Mouse (Mus musculus) liver, embryonic 11.5 days (tissue): ENCODE data around the gene Pld3. TPM values are rescaled to one million over a fixed set of nuclear protein-coding genes. Genes with fewer than 3 reads are reported as not detected.
"Not testable (repeated sequence)": the region's sequence is repeated elsewhere in the genome, so short reads cannot be mapped to it uniquely, and the experiment has no call there.

Experiments
- ATAC-seq: fragments of 200-750 bp; cut with Nextera tagmentation; replicated peaks from 2 replicates; pipeline ENCODE4 v1.8.0; 2017; ENCODE audit warnings: moderate number of reproducible peaks, mild to moderate bottlenecking, moderate TSS enrichment, moderate library complexity; ENCODE audit not compliant: low FRiP score
- DNase-seq: peaks from one replicate; pipeline ENCODE4 v3.0.0-alpha.2; 2017; ENCODE audit warnings: low spot score
- H3K27ac ChIP-seq: fragments of 300-500 bp; sonication (generic); 2 replicates; pipeline ENCODE4 v1.5.1; 2014; ENCODE audit warnings: mild to moderate bottlenecking, low read depth, low read length, control low read depth
- H3K27me3 ChIP-seq: fragments of 300-500 bp; sonication (generic); replicated peaks from 2 replicates; pipeline ENCODE4 v1.6.1; 2014; ENCODE audit warnings: low read length, mixed read lengths; ENCODE audit not compliant: control insufficient read depth, insufficient read depth
- H3K36me3 ChIP-seq: fragments of 300-500 bp; sonication (generic); 2 replicates; pipeline ENCODE4 v1.6.1; 2014; ENCODE audit warnings: mild to moderate bottlenecking, low read length, moderate library complexity, mixed read lengths; ENCODE audit not compliant: control insufficient read depth, insufficient read depth
- H3K4me1 ChIP-seq: fragments of 300-500 bp; sonication (generic); replicated peaks from 2 replicates; pipeline ENCODE4 v1.6.1; 2014; ENCODE audit warnings: low read length, mixed read lengths; ENCODE audit not compliant: control insufficient read depth, insufficient read depth
- H3K4me2 ChIP-seq: fragments of 300-500 bp; sonication (generic); 2 replicates; pipeline ENCODE4 v1.6.1; 2014; ENCODE audit warnings: mild to moderate bottlenecking, control low read depth, moderate library complexity
- H3K4me3 ChIP-seq: fragments of 300-500 bp; sonication (generic); 2 replicates; pipeline ENCODE4 v1.5.1; 2014; ENCODE audit warnings: low read depth, low read length, control low read depth
- H3K9ac ChIP-seq: fragments of 300-500 bp; sonication (generic); 2 replicates; pipeline ENCODE4 v1.6.1; 2014; ENCODE audit warnings: low read depth, low read length, control low read depth
- H3K9me3 ChIP-seq: fragments of 300-500 bp; sonication (generic); 2 replicates; pipeline ENCODE4 v1.6.1; 2016; ENCODE audit warnings: low read length, inconsistent platforms, mixed read lengths; ENCODE audit not compliant: control insufficient read depth
- WGBS: fragments of 180-500 bp; shearing (Covaris S2); extraction: QIAGEN DNeasy Blood & Tissue Kit; methylation state at CpG from one replicate; pipeline ENCODE4 v1.1.7; 2014; 5-methylcytosine and 5-hydroxymethylcytosine counted together
- polyA plus RNA-seq: library from polyadenylated mRNA; unstranded; fragments of >200 nt; fragmentation: Nextera tagmentation; extraction: Ambion mirVana; gene quantifications from 2 replicates; pipeline ENCODE4 v1.2.1, GENCODE M21; 2014

The Pld3 gene
- polyA plus RNA-seq, 1 experiment from 2014 or later = 44.4 TPM

DNA sequence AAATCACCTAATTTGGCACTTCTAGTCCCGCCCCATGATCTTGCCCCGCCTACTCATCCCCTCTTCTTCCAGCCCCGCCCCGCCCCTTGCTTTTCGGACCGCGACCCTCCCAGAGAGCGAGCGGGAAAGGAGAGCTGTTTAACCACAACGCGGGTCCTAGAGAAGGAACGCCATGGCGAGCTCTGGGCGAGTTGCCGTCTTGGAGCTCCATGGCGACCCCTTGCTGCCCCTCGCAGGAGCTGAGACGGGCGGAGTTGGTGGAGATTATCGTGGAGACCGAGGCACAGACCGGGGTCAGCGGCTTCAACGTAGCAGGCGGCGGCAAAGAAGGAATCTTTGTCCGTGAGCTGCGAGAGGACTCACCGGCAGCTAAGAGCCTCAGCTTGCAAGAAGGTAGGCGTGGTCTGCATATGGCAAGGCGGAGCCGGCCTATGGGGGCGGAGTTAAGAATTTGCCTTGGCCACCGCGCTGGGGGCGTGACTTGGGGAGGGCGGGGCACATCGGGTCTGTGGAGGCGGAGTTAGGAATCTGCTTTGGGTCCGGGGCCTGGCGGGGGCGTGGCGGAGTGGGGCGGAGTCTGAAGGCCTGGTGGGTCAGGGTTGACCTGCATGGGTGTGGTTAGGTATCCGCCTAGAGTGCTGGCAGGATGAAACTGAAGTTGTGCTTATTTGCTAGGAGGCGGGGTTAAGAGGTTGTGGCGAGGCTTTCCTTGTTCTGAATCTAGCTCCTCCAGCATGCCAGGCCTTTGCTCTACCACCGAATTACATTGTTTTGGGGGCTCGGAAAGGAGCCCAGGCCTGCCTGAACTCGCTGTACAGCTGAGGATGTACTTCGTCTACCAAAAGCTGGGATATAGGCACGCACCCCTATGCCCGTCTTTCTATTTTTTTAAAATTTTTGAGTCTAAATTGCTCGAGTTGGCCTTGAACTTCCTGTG, 45.0 kb downstream of the Pld3 start:
- H3K4me3 ChIP-seq = peak overlapping the region; percentile 68
- H3K4me1 ChIP-seq = peaks cover 7% of the 10 kb centered on the region
- peak overlapping the region; percentile 80 for H3K4me2 ChIP-seq
- H3K27ac ChIP-seq = peak overlapping the region; percentile 99
- peak overlapping the region; percentile 76 for H3K9ac ChIP-seq
- no peaks in the 10 kb centered on the region for H3K27me3 ChIP-seq
- DNase-seq = peak; percentile 100
- H3K9me3 ChIP-seq = no peaks in the 10 kb centered on the region
- WGBS = under 1% methylated on average over 54 of the region's 54 CpGs
- no peaks in the 10 kb centered on the region for H3K36me3 ChIP-seq
- ATAC-seq = peak; percentile 93

DNA sequence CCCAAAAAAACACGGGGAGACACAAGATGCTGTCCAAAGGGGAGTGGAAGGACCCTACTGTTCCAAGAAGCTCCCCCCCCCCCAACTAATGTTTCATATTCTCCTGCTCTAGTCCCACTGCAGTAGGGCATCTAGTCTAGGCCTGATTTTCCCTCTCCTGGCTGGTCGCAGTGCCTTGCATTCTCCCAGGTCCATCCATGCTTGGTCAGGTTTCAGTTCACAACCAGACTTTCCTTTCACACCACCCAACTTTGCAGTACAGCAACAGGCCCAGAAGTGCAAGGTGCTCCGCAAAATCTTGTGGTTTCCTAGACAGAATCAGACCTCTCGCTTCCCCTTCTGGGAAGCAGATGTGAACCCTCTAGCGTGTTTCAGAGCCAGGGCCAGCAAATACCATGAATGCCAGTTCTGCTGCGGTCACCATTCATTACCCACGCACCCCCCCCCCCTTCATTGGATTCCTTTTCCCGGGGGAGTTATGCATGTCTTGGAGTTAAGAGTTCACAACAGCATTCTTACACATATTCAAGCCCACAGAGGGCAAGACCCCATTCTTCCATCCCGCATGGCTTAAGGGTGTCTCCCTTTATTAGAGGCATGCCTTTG, 46.1 kb downstream of the Pld3 start:
- 49% methylated on average over 9 of the region's 9 CpGs for whole genome bisulfite sequencing
- no peak for ATAC-seq

GRCm38 (mm10) chr7:27501620-27502019, 51.4 kb downstream of the Pld3 start:
- H3K4me3 ChIP-seq = no peak overlapping the region
- no peaks in the 10 kb centered on the region for H3K36me3 ChIP-seq
- no peak overlapping the region for H3K27ac ChIP-seq
- H3K9me3 ChIP-seq = no peaks in the 10 kb centered on the region
- no peak overlapping the region for H3K9ac ChIP-seq
- DNase-seq = no peak
- no peaks in the 10 kb centered on the region for H3K27me3 ChIP-seq
- H3K4me2 ChIP-seq = no peak overlapping the region
- 59% methylated on average over 4 of the region's 4 CpGs for WGBS
- peaks cover 6% of the 10 kb centered on the region for H3K4me1 ChIP-seq
- no peak for ATAC-seq

More for the DNA sequence above, 46.1 kb downstream of the Pld3 start:
- Histone ChIP-seq H3K4me2 (peak overlapping the region; percentile 80), H3K9me3 (no peaks in the 10 kb centered on the region), H3K9ac (peak overlapping the region; percentile 54), H3K36me3 (no peaks in the 10 kb centered on the region), H3K27me3 (no peaks in the 10 kb centered on the region), H3K27ac (peak overlapping the region; percentile 99), H3K4me1 (peaks cover 7% of the 10 kb centered on the region), H3K4me3 (peak overlapping the region; percentile 68)
- no peak for DNase-seq

- H3K4me2 ChIP-seq = no peak within 1 kb of the TSS
- no peak for DNase-seq
- WGBS = 53% methylated on average over 3 of the region's 3 CpGs
Measured at GRCm38 (mm10) chr7:27499036-27499435, 54.0 kb downstream of the Pld3 start, which contains the start of gene Prx. TSS of gene Prx (plus strand) at chr7:27499324.

GRCm38 (mm10) chr7:27494659-27495367, 58.2 kb downstream of the Pld3 start:
- not testable (repeated sequence) for H3K36me3 ChIP-seq, H3K9me3 ChIP-seq, H3K27ac ChIP-seq, H3K4me3 ChIP-seq, ATAC-seq, DNase-seq, H3K27me3 ChIP-seq, H3K9ac ChIP-seq, H3K4me2 ChIP-seq
- WGBS = 82% methylated on average over 9 of the region's 9 CpGs
- H3K4me1 ChIP-seq = peaks cover 24% of the 10 kb centered on the region

More at GRCm38 (mm10) chr7:27499036-27499435, 54.0 kb downstream of the Pld3 start, which contains the start of gene Prx:
- Histone ChIP-seq H3K4me3 (no peak within 1 kb of the TSS), H3K27me3 (no peaks in the 10 kb centered on the region), H3K9ac (no peak within 1 kb of the TSS), H3K36me3 (no peaks in the 10 kb centered on the region), H3K4me1 (peaks cover 6% of the 10 kb centered on the region), H3K27ac (no peak within 1 kb of the TSS), H3K9me3 (no peaks in the 10 kb centered on the region)
- ATAC-seq = no peak

- H3K36me3 ChIP-seq = peaks cover 8% of the 10 kb centered on the region; the same call in 1 of the 2 replicates
- H3K9me3 ChIP-seq = no peaks in the 10 kb centered on the region
- ATAC-seq (no peak), DNase-seq (no peak)
- H3K4me2 ChIP-seq = no peak overlapping the region
- WGBS = 86% methylated on average over 5 of the region's 5 CpGs
- no peaks in the 10 kb centered on the region for H3K27me3 ChIP-seq
- no peak overlapping the region for H3K9ac ChIP-seq
- H3K4me1 ChIP-seq = peaks cover 36% of the 10 kb centered on the region
- H3K27ac ChIP-seq = no peak overlapping the region
- no peak overlapping the region for H3K4me3 ChIP-seq
Measured at GRCm38 (mm10) chr7:27493450-27493849, 59.6 kb downstream of the Pld3 start.

- Histone ChIP-seq H3K27me3 (no peaks in the 10 kb centered on the region), H3K27ac (no peak overlapping the region), H3K36me3 (peaks cover 8% of the 10 kb centered on the region; the same call in 1 of the 2 replicates), H3K4me3 (no peak overlapping the region), H3K9me3 (no peaks in the 10 kb centered on the region), H3K9ac (no peak overlapping the region), H3K4me1 (peaks cover 41% of the 10 kb centered on the region), H3K4me2 (no peak overlapping the region)
- WGBS = 56% methylated on average over 3 of the region's 3 CpGs
- DNase-seq (no peak), ATAC-seq (no peak)
Measured at GRCm38 (mm10) chr7:27493022-27493421, 60.0 kb downstream of the Pld3 start.

DNA sequence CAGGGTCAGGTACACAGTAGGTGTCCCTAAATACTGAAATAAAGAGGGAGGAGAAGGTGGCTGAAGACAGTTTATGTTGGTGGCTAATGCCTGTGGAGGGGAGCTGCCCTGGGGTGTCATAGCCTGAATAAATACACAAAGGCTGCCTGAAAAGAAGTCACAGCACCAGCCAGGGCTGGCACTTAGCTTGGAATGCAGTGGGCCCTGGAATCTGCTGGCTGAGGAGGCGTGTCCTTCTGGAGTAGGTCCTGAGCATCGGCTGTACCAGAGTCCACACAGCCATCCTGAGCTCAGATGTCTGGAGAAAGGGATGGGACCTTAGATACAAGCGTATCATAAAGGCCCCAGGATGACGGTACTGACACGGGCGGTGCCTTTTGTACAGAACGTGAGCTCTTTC, 61.2 kb downstream of the Pld3 start:
- Histone ChIP-seq H3K9ac (peak overlapping the region; percentile 68), H3K27ac (peak overlapping the region; percentile 96), H3K4me3 (0 out of 2 replicates have a peak overlapping the region, but pooled peaks have one; percentile 53), H3K27me3 (no peaks in the 10 kb centered on the region), H3K4me2 (peak overlapping the region; percentile 78), H3K9me3 (no peaks in the 10 kb centered on the region), H3K4me1 (peaks cover 37% of the 10 kb centered on the region), H3K36me3 (peaks cover 8% of the 10 kb centered on the region; the same call in 1 of the 2 replicates)
- DNase-seq = no peak
- no peak for ATAC-seq
- 73% methylated on average over 7 of the region's 7 CpGs for WGBS
